Mouse (Mus musculus) spleen, embryonic (tissue): ENCODE data around the gene Nt5dc3.

ENCODE experiments used
- CTCF ChIA-PET: fragments of 350-600 bp; sonication (Branson Sonifier 250); formaldehyde crosslinking; loops from one replicate; lab custom pipeline; 2022; lab: Charles Lee

The Nt5dc3 gene

DNA sequence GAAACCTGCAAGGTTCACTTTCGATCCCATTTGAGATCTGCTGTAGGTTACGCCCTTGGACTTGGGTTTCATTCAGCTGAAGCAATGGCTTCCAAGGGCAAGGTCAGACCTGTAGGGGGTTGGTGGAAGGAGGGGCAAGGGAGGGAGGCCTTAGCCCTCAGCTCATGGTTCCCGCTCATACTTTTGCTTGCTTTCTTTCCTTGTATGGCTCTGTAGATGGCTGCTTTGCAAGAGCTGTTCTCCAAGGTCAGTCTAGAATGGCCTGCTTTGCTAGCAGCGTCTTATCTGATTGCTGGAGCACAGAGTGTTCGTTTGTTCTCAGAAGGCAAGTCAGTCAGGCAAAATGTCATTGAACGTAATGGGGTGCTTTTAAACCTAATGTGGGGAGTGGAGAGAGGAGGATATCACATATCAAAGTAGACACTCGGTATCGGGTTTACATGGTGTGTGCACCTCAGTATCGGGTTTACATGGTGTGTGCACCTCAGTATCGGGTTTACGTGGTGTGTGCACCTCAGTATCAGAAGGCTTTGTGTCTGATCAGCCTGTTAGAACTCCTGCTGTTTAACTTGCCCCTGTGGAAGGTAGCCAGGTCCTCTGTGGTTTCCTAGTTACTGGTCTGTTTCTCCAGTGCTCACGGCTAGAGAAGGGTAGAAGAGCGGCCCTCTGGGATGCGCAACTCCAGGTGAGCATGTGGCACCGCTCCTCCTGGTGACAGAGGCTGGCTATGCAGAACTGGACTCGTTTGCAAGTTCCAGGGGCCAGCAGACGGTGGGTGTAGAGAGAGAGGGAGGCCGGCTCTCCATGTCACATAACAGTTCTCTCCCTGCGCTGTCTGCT lies 35.7 kb downstream of the Nt5dc3 start:
- CTCF ChIA-PET = no interaction called here

GRCm38 (mm10) chr10:86815133-86815532 lies 36.3 kb downstream of the Nt5dc3 start:
- CTCF ChIA-PET = no interaction called here

- CTCF ChIA-PET = no interaction called here
Observed at GRCm38 (mm10) chr10:86819649-86820165, 40.9 kb downstream of the Nt5dc3 start.

DNA sequence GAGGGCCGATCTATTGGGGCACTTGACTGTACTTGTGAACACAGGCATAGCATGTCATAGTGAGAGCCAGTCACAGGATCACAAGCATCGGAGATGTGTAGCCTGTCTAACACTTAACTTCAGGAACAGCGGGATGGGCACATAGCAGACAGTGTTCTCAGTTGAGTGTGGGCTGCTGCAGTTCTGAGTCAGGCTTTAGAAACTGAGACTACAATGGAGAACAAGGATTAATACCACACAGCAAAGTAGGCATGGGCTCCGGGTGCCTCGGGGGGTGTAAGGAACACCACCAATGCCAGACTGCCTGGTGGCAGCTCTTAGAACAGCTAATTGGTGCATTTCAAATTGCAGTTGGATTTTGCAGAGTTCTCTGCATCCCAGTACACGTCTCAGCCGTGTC lies 42.2 kb downstream of the Nt5dc3 start:
- CTCF ChIA-PET = no interaction called here

DNA sequence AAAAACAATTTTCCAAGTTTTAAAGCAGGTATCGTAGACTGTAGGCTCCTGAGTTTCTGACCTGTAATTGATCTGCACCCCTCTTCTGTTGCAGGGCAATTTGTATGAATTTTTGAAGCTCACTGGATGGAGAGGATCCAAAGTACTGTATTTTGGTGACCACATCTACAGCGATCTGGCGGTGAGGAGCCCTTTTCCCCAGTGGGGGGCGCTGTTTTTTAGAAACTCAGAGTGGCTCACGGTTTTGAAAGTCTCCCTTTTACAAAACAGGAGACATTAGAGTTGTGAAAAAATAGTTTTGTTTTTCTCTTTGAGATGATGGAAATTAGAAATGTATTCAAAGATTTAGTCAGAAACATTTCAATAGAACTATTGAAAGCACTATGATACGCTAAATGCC lies 45.3 kb downstream of the Nt5dc3 start:
- CTCF ChIA-PET = no interaction called here

GRCm38 (mm10) chr10:86824871-86825270 lies 46.1 kb downstream of the Nt5dc3 start:
- CTCF ChIA-PET = no interaction called here

DNA sequence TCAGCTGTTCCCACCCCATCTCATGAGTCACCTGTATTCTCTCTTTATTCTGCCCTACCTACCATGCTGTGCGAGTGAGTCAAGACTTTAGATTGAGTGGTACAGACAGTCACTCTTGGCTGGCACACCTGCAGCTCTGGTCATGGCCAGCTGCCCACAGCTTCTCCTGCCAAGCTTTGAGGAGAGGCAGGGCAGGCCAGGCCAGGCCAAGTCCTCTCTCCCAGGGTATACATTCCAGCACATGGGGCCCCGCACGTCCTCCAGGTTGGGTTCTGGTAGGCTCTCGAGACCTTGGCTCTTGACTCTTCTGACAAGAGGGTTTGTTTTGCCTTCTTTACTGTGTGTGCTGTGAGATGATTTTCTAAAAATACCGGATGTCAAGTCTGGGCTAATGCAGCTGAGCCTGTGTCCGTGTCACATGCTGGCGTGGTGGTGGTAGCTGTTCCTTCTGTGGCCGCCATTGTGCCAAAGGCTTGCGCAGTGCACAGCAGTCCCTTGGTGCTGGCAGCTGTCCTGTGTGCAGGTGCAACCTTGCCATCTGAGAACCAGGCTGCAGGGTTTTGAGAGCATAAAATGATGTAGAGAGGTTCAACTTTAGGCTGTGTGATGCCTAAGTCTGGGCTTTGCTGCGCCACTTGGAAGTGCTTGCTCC lies 47.2 kb downstream of the Nt5dc3 start:
- CTCF ChIA-PET = no interaction called here

GRCm38 (mm10) chr10:86826929-86827328 lies 48.1 kb downstream of the Nt5dc3 start:
- CTCF ChIA-PET = no interaction called here

GRCm38 (mm10) chr10:86828221-86829135 lies 49.7 kb downstream of the Nt5dc3 start:
- CTCF ChIA-PET = no interaction called here

DNA sequence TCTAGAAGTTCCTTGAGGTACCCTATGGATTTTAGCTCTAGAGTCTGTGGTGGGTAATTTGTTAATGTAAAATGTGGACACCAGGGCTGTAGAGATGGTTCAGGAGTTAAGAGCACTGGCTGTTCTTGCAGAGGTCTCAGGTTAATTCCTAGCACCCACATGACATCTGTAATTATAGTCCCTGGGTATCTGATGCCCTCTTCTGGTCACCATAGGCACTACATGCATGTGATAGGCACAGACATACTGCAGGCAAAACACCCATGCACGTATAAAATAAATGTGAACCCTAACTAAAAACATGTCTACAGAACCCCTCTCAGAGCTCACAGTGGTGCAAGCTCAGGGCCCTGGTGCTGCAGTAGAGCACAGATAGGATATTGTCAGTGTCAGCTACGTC lies 50.7 kb downstream of the Nt5dc3 start:
- CTCF ChIA-PET = no interaction called here

DNA sequence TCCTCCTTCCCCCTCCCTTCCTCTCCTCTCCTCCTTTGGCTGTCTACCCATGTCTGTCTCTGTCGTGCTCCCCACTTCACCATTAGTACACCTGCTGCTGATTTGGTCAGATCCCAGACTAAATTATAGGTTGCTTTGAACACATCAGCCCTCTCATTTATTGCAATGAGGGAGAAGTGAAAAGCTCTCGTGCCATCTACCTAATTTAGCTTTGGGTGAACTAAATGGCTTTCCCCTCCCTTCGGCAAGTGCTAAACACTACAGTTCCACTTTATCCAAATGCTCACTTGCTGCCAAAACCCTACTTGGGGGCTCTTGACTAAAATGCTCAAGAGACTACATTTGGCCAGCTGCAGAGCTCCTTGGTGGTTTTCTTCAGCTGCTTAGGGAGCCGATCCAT lies 58.0 kb downstream of the Nt5dc3 start:
- CTCF ChIA-PET = no interaction called here

GRCm38 (mm10) chr10:86838827-86839226 lies 60.0 kb downstream of the Nt5dc3 start:
- CTCF ChIA-PET = no interaction called here

DNA sequence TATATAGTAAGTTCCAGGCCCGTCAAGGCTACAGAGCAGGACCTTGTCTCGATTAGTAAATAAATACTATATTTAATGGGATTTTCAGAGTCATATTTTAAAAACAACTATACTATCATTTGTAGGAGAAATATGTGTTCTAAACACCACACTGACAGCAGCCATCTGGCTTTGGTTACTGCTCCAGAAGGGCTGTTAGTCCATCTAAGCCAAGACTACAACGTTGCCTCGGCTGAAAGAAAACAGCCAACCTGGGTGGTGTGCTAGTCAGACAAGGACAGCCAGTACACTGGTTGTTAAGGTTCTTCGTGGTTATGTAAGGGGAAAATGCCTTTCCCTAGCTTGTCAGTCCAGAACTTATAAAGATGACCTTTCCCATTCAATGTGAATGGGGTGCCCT lies 63.9 kb downstream of the Nt5dc3 start:
- CTCF ChIA-PET = no interaction called here

- CTCF ChIA-PET = interaction anchor here (0.7 kb wide), 1 partner anchor 13 kb away, joined by 3 read pairs; no protein-coding TSS in a partner anchor
Observed at GRCm38 (mm10) chr10:86846926-86847467, 68.2 kb downstream of the Nt5dc3 start.

GRCm38 (mm10) chr10:86849087-86849486 lies 70.3 kb downstream of the Nt5dc3 start:
- CTCF ChIA-PET = no interaction called here

DNA sequence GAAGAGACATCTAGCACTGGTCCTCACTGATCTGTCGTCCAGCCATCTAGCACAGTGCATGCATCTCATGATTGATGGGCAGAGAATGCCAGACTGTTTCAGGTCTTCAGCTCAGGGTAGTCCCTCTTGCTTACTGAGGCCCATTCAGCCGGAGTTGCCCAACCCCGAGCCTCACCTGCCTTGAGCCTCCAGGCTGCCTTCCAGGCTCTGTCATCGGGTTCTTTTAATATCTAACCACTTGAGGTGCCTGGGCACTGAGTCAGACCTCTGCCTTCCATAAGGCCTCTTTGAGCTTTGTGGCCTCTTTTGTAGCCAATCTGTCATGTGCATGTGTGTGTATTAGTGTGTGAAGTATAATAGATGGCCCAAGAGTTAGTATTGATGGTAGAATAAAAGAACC lies 70.7 kb downstream of the Nt5dc3 start:
- CTCF ChIA-PET = no interaction called here

DNA sequence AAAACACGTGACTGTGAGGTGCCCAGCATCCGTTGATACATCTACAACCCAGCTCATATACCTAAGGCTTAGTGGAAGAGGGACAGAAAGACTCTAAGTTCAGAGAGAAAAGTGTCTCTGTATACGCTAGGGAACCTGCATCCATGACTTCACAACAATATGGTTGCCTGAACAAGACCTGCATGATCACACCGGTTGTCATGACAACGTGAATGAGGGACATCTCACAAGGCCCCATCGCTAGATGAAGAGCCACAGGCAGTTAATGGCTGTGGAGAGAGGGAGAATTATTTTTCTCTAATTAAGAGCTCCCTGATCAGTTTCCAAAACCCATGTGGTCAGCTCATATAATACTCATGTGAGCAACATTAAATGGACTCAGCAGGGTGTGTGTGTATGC lies 73.4 kb downstream of the Nt5dc3 start:
- CTCF ChIA-PET = no interaction called here

DNA sequence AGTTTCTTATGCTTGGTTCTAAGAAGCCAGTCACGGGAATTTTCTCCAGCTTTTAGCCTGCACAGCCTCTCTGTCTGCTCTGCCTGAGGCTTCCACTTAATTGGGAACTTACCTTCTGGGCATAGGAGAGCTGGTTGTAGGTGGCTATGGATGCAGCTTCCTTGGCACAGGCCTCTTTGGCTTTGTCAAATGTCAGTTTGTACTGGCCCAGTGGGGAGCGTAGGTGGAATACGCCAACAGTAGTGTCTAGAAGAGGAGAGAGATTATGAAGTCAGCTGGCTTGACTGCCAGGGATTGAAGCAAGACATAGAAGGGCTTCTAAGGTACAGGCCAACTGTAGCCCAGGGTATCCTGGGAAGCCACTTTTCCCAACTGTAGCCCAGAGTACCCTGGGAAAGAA lies 74.6 kb downstream of the Nt5dc3 start:
- CTCF ChIA-PET = no interaction called here

- CTCF ChIA-PET = no interaction called here
Observed at GRCm38 (mm10) chr10:86860396-86860795, 81.6 kb downstream of the Nt5dc3 start.

GRCm38 (mm10) chr10:86862496-86862895 lies 83.7 kb downstream of the Nt5dc3 start:
- CTCF ChIA-PET = no interaction called here

DNA sequence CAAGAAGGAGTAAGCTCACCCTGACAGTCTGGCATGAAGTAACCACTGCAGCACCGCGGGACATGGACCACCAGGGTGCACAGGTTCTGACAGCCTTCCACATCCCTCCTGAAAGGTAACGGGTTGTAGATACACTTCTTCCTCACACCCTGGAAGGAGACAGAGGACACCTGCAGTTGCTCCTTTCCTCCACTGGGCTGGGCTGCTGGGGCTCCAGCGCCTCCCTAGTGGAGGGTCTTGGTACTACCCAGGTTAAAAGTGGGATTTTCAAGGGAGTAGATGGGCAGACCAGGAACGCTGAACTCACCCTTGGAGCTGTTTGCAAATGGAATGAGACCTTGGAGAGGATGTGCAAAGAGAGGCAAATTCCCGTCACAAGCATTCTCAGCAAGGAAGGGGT lies 84.6 kb downstream of the Nt5dc3 start:
- CTCF ChIA-PET = no interaction called here

DNA sequence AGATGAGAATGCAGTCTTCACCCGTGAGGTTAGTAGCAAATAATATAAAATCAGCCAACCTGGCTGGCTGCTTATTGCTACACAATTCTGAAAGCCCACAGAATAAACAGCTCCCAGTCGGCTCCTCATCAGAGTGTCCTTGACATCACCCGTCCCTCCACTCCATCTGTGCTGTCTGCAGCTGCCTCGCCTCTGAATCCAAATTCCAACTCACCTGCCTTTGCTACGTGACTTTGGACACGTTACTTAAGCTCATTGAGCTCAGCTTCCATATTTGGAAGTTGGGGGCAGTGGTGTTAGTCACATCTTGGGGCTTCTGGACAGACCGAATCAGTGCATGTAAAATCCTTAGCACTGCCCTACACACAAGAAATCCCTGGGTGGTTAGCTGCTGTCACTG lies 93.3 kb downstream of the Nt5dc3 start:
- CTCF ChIA-PET = no interaction called here
